Mouse (Mus musculus) CH12.LX (cell line): ENCODE results near the gene Ddx39.

Experiments used
- CHD2 ChIP-seq: IDR thresholded peaks from 2 replicates; pipeline ENCODE4 v1.6.1; 2011; ENCODE audit warnings: low read length, improper control_type of control experiment
- CTCF ChIP-seq, 2 experiments: IDR thresholded peaks in 1 of 2; conservative IDR thresholded peaks in 1 of 2; 2 replicates each; pipeline ENCODE4 v1.5.1; 2011 to 2012; ENCODE audit warnings: low read depth in 2 of 2, low read length in 2 of 2, improper control_type of control experiment in 1 of 2, inconsistent platforms in 1 of 2, mild to moderate bottlenecking in 1 of 2, moderate library complexity in 1 of 2
- E2F4 ChIP-seq: IDR thresholded peaks from 2 replicates; pipeline ENCODE4 v1.6.1; 2011; ENCODE audit warnings: low read depth, low read length, improper control_type of control experiment; ENCODE audit not compliant: insufficient replicate concordance
- EP300 ChIP-seq: IDR thresholded peaks from 2 replicates; pipeline ENCODE4 v1.6.1; 2011; ENCODE audit warnings: low read length, improper control_type of control experiment
- GABPA ChIP-seq: IDR thresholded peaks from 2 replicates; pipeline ENCODE4 v1.6.1; 2012; ENCODE audit warnings: low read depth, low read length, improper control_type of control experiment, inconsistent platforms; ENCODE audit not compliant: insufficient replicate concordance
- MAX ChIP-seq: IDR thresholded peaks from 2 replicates; pipeline ENCODE4 v1.6.1; 2011; ENCODE audit warnings: low read length, improper control_type of control experiment
- MYC ChIP-seq: IDR thresholded peaks from 2 replicates; pipeline ENCODE4 v1.6.1; 2011; ENCODE audit warnings: low read depth, mild to moderate bottlenecking, improper control_type of control experiment, low read length
- POLR2A ChIP-seq: IDR thresholded peaks from 2 replicates; pipeline ENCODE4 v1.6.1; 2011; ENCODE audit warnings: low read depth, mild to moderate bottlenecking, improper control_type of control experiment, low read length
- RCOR1 ChIP-seq: conservative IDR thresholded peaks from 2 replicates; pipeline ENCODE4 v1.6.1; 2012; ENCODE audit warnings: low read depth, mild to moderate bottlenecking, inconsistent platforms, low read length, improper control_type of control experiment
- USF1 ChIP-seq: IDR thresholded peaks from 2 replicates; pipeline ENCODE4 v1.6.1; 2014; ENCODE audit warnings: low read depth, mild to moderate bottlenecking, inconsistent platforms, low read length, improper control_type of control experiment

DNA sequence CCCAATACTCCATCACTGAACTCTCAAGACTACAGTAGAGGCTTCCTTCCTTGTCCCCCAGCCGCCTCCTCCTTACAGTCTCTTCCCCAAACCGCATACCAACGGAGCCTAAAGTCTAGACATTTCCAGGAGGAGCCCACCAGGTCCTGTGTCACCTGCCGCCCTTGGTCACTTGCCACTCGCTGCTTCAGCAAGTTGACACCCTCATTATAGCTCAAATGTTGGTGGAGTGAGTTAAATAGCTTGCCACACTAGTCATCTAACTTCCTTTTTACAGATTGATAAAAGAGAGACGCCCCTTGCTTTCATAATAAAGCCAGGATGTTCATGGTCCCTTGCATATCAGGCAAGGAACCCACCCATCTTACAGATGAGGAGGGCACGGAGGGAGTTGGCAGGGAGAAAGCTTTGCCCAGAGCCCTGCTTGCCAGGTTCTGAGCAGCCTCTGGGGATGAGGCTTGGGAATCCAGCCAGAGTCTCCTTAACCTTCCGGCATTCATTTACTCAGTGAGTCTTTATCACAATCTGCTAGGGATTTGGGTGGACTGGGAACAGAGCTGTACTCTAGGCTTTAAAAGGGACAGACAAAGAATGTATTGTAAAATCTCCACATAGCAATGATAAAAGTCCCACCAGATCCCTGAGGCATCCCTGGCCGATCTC, 14.4 kb upstream of the Ddx39 start:
- no peak for TF ChIP-seq MAX
- TF ChIP-seq RCOR1: no peak
- TF ChIP-seq EP300: no peak
- TF ChIP-seq POLR2A: no peak
- no peak for TF ChIP-seq GABPA
- TF ChIP-seq CHD2: no peak
- TF ChIP-seq CTCF (conservative IDR thresholded peaks at IDR 0.05 in 1 of 2, IDR thresholded peaks at IDR 0.05 in 1 of 2; ENCODE audit: low read depth in 2 of 2, low read length in 2 of 2): no peak
- no peak for TF ChIP-seq E2F4
- no peak for TF ChIP-seq MYC
- TF ChIP-seq USF1: no peak
